Mouse (Mus musculus) ES-E14 (cell line): ENCODE data around the gene Sparc.

Experiments used
- CHD2 ChIP-seq: IDR thresholded peaks from 2 replicates; pipeline ENCODE4 v1.6.1; 2014; ENCODE audit warnings: mild to moderate bottlenecking, low read depth, low read length, inconsistent platforms
- HCFC1 ChIP-seq: IDR thresholded peaks from 2 replicates; pipeline ENCODE4 v1.6.1; 2012; ENCODE audit warnings: low read length, inconsistent platforms, borderline replicate concordance; ENCODE audit not compliant: insufficient read depth
- ZC3H11A ChIP-seq: IDR thresholded peaks from 2 replicates; pipeline ENCODE4 v1.6.1; 2012; ENCODE audit warnings: low read depth, mild to moderate bottlenecking, inconsistent platforms, low read length, borderline replicate concordance
- ZNF384 ChIP-seq: IDR thresholded peaks from 2 replicates; pipeline ENCODE4 v1.6.1; 2012; ENCODE audit warnings: low read depth, low read length, inconsistent platforms

GRCm38 (mm10) chr11:55465177-55465576, 42.2 kb upstream of the Sparc start:
- TF ChIP-seq ZNF384 (no peak), CHD2 (no peak), HCFC1 (no peak), ZC3H11A (no peak)
